Mouse (Mus musculus) ovary, adult 18-20 months (tissue): ENCODE data around the gene Zfp952.
"Not testable (repeated sequence)": the region's sequence is repeated elsewhere in the genome, so short reads cannot be mapped to it uniquely, and the experiment has no call there.

Source experiments
- DNase-seq: peaks from one replicate; pipeline ENCODE4 v3.0.0; 2022; ENCODE audit warnings: low spot score, mixed read lengths

Zfp952 gene

GRCm38 (mm10) chr17:32992699-32993474, at the start of gene Zfp952:
Zfp952 (plus strand) TSS chr17:32993129.
- peak; percentile 73 for DNase-seq

GRCm38 (mm10) chr17:32943661-32944060, 49.3 kb upstream of the Zfp952 start:
- DNase-seq = no peak

- DNase-seq = no peak
Measured at GRCm38 (mm10) chr17:32944402-32945035, 48.4 kb upstream of the Zfp952 start.

GRCm38 (mm10) chr17:32946716-32947115, 46.2 kb upstream of the Zfp952 start:
- DNase-seq = no peak

- DNase-seq = peak; percentile 94
Measured at GRCm38 (mm10) chr17:32947215-32947914, 45.6 kb upstream of the Zfp952 start, which contains the start of gene Cyp4f13. Cyp4f13 (minus strand) TSS chr17:32947402.

- DNase-seq = no peak
Measured at GRCm38 (mm10) chr17:32950136-32950535, 42.8 kb upstream of the Zfp952 start.

- no peak for DNase-seq
Measured at GRCm38 (mm10) chr17:32951006-32951405, 41.9 kb upstream of the Zfp952 start.

GRCm38 (mm10) chr17:32951441-32951840, 41.5 kb upstream of the Zfp952 start:
- DNase-seq = peak; percentile 55

- DNase-seq = no peak
Measured at GRCm38 (mm10) chr17:32965253-32965622, 27.7 kb upstream of the Zfp952 start.

DNA sequence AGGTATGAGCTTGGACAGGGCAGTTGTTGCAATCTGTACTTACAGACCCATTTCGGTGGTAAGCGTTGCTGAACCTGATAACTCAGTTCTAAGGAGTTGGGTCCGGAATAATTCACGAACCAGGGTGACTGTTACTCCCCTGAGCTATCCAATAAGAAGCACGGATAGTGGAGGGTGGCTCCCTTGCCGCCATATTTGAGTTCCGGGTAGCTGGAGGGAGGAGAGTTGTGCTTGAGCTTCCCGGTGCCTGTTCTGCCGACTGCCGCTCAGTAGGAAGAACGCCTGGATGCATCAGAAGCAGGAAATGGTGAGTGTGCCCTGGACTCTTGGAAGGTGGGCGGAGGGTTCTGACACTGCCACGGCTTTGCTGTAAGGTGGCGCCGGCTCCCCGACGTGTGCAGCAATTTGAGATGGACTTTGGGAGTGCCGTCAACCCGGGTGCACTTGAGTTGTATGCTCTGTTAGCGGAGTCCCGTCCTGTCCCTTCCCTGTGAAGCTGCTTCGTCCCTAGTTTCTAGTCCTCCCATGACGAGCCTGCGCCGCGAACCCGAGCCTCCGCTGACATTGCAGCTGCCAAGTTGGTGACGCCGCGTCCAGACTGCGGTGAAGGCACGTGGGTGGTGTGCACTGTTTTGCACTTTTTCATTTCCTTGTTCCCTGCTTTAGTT, 27.2 kb upstream of the Zfp952 start, which contains the start of gene Zfp472:
Gene Zfp472 (plus strand): TSS at position 192 of the 668 bp plus-strand sequence.
- peak; percentile 83 for DNase-seq

DNA sequence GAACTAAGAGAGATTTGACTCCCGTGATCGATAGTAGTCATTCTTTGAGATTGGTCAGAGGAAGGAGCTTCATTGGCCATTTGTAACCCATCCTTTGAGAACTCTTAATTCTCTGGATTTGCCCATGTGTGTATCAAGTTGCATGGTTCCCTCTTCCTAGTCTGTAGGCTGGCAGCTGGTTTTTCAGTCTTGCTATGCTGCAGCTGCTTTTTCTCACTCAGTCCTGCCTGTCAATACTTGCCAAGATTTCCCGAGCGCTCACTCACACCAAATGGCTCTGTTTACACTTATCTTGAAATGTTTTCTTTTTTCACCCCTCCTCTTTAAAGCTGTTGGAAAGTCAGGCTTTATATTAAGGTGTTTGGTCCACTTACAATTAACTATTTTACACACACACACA, 11.6 kb upstream of the Zfp952 start:
- no peak for DNase-seq

- DNase-seq = no peak
Measured at GRCm38 (mm10) chr17:32986301-32986700, 6.6 kb upstream of the Zfp952 start.

- no peak for DNase-seq
Measured at GRCm38 (mm10) chr17:32991965-32992698, 797 bp upstream of the Zfp952 start.

DNA sequence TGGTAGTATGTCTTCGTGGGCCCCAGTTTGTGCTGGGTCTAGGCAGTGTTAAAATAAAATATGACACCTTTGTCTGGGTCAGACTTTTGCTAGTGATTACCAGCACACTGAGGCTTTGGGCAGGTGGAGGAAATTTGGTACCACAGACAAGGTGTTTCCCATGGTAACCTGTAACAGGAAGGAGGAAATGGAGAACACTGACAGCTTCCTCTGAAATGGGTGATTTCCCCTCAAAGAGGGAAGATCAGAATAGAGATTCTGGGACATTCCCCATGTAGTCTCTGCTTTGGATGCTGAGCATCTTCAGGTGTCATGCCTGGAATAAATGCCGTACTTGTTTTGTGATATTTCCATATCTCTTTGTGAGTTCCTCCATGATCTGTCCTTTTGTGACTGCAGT, 5.6 kb downstream of the Zfp952 start:
- no peak for DNase-seq

- DNase-seq = no peak
Measured at GRCm38 (mm10) chr17:33008337-33008736, 15.4 kb downstream of the Zfp952 start.

GRCm38 (mm10) chr17:33020434-33020833, 27.5 kb downstream of the Zfp952 start:
- DNase-seq = not testable (repeated sequence)

DNA sequence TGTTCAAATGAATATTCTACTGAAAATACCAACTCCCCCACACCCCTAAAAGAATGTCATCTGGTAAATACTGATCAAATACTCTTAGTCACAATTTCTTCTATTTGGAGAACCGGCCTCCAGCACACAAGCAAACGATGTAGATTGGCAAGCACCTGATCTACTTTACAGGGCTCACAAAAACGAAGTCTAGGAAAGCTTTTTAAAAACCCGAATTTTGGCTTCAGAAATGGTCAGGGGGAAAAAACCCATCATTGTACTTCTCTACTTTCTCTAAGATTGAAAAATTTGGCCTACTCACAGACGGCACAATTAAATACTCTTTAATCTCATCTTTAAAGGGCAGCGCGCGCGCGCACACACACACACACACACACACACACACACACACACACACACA, 39.4 kb downstream of the Zfp952 start:
- DNase-seq = no peak

GRCm38 (mm10) chr17:33032900-33033891, 40.3 kb downstream of the Zfp952 start, which contains the start of gene Zfp763:
Zfp763 (minus strand) TSS chr17:33033402.
- peak; percentile 57 for DNase-seq
